Mouse (Mus musculus) liver, adult 2 months (tissue): ENCODE measurements at regions not wholly inside any gene's neighbourhood (a gene's known extent, or its start where the extent isn't known, plus 50 kb on each side); places are given as distances from the start of the nearest gene placed in this dataset.

Experiments used
- CTCF ChIP-seq: fragments of 200-500 bp; IDR thresholded peaks from 2 replicates; pipeline ENCODE4 v1.5.1; 2011; ENCODE audit warnings: low read depth, low read length, control low read depth
- POLR2A ChIP-seq: fragments of 200-500 bp; IDR thresholded peaks from 2 replicates; pipeline ENCODE4 v1.6.1; 2011; ENCODE audit warnings: low read length, control low read depth; ENCODE audit not compliant: insufficient read depth; ENCODE audit errors: extremely low read depth

DNA sequence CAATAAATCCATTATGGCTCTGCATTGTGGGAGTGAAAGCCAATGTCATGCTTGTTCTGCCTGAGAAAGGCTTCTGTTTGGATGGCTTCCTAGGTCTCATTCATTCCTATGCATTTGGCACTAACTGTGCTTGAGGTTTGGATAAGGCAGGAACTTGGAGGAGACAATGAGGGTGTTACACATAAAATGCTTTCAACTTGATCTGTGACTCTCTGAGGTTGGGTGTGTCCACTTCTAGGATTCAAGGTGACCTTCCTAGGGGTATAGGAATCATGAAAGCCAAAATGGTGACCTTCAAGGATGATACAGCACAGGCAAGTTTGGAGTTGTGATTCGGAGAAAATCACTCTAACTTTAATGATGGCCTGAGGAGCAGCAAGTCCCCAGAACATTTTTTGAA is 682.5 kb downstream of the Inhba start:
- TF ChIP-seq CTCF: no peak
- TF ChIP-seq POLR2A: no peak
